Mouse (Mus musculus) ovary, postnatal 36 days (tissue): Measurements from ENCODE around the gene Plxnc1.

Experiments
- DNase-seq: peaks from one replicate; pipeline ENCODE4 v3.0.0; 2022; ENCODE audit warnings: low spot score, mixed read lengths

The Plxnc1 gene

DNA sequence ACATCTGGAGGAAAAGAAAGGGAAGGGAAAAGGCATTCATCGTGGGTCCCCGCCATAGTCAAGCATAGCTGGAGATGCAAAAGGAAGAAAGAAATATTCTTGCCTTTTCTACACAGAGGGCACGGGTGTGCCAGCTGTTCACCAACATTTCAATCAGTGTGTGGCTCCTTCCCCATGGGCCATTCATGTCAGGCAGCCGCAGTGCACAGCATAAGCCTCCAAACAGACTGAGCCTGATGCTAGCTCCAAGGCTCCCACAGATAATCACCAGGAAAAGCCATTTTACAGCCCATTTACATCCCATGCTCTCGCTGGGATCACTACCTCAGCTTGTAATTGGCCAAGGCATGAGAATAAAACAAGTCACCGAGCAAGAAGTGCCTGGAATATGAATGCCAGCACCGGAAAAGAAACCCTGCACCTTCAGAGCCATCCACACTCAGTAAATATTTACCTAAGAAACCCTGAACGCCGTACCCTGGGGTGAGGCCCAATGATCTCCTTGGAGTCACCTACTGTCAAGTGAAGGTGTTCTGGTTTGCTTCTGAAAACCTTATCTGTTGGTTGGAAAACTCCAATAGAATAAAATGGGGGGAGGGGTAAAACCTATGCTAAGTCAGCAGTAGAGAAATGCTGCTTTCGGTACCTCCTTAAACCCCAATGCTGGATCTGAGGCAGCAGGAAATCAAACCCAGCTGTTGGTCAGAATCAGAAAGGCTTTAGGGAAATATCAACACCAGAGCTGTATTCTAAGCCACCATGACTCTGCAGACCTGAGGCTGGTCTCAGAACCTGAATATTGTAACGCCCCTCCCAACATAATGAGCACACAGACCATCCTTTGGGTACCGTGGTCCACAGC lies 77.4 kb downstream of the Plxnc1 start:
- no peak for DNase-seq

DNA sequence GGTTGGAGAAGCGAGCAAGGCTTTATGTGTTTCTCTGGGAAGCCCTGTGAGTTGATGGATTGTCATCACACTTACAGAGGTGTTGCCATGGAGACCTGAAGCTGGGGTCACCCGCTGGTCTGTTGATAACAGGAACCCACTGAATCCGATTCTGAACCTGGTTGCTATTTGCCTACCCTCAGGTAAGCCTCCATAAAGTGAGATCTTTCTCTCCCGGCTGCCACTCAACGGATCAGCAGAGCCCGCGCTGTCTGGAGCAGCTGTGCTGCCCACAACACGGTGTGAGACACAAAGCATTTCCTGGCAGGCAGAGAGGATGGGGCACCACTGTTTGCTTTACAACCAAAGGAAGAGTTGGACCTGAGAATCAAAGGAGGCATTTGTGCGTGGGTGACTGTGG lies 79.4 kb downstream of the Plxnc1 start:
- no peak for DNase-seq

DNA sequence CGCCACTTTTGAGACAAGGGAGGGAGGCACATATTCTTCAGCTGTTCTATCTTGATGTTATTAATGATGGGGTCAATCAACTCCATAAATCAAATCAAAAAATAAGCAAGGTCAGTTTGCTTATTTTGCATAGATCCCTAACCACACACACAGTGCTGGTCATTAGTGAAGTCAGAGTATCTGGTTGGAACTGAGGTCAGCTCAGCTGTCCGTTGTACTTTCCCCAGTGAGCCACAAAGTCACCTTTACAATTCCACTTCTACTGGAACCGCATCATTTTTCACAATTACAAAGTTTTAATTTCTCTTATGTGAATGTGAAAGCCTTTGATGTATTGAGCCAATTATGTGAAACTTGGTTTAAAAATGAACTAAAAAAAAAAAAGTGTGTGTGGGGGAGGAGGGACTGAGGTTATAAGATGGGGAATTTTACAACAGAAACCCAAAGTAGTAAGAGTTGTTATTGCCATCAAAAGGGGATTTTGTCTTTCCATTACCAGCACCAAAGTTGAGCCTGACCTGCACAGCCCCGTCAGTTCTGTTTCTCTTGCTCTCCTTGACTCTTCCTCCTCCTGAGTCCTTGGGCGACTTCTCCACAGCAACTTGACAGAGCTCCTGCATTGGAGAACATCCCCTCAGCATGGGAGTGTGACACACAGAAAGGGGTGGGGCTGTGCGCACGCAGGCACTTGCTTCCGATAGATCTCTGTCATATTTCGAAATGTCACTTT lies 80.3 kb downstream of the Plxnc1 start:
- no peak for DNase-seq

DNA sequence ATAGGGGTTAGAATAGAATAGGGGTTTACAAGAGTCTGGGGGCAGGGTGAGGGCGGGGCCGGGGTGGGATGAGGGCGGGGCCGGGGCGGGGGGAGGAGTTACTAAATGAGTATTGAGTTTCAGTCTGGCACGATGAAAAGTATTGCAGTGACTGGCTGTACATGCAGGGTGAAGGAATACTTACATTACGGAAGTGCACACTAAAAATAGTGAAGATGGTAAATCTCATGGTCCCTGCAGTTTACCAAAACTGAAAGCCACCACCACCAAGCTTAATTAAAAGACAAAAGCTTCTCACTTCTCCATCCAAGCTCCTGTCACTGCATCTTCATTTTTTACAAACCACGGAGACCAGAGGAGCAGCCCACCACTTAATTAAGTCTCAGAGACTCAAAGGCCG lies 81.4 kb downstream of the Plxnc1 start:
- no peak for DNase-seq

DNA sequence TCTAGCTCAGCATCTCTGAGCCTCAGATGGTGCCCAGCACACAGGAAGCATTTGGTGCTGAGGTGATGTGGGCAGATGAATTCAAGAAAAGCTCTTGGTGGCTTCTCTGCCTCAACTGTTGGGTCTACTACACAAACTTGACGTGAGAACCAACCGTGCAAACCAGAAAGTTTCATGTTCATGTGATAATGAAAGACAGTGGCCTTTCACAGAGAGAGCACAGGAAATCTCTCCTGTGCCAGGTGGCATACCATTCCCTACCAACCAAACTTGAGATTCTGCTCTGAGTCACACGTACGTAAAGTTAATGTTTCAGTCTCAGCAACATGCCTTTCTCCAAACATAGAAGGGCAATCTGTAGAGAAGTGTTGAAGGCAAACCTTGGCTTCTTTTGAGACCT lies 83.8 kb downstream of the Plxnc1 start:
- no peak for DNase-seq

DNA sequence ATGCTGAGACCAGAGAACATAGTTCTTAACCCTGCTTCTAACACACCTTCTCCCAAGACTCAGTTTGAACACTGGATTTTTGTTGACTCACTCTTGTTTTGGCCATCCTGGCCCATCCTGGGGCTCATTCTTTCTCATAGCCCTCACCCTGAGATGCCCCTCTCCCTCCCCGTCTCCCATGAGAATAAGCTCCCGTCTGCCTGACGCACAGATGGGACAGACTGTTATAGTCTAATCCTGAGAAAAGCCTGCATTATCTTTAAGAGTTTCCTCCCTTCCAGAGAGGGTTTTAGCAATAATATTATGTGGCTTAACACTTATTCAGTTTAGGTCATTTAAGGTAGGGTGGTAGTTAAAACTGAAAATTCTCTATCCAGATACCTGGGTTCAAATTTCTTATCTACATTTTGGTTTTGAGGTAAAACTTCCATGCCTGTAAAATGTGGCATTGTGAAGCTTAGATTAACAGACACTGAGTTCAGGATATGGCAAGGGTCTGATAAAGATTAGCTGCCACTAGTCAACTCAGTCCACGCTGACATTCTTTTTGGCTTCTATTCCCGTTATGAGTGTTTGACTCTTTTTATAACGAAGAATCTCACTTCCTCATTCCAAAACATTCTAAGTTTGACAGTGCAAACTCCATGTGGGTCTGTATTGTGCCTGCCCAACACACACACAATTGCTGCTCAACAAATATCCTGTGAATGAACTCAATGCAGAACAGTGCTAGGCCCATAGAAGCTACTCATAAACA lies 86.2 kb downstream of the Plxnc1 start:
- DNase-seq = no peak

DNA sequence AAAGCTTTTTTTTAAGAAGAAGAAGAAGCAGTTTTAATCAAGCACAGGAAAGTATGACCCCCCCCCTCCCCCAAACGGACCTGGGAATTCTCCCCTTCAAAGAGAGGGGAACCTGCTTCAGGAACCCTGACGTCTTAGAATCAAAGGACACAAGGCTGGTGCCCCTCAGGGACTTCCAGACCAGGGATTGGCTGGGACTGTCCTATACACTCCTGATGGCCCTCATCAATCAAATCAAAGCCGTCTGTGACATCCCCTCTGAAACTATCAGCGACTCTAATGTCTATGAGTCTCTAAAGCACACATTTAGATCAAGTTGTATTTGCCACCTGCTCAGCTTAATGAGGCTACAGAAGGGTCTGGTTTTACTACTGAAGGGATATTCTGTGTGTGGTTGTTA lies 94.1 kb downstream of the Plxnc1 start:
- no peak for DNase-seq

DNA sequence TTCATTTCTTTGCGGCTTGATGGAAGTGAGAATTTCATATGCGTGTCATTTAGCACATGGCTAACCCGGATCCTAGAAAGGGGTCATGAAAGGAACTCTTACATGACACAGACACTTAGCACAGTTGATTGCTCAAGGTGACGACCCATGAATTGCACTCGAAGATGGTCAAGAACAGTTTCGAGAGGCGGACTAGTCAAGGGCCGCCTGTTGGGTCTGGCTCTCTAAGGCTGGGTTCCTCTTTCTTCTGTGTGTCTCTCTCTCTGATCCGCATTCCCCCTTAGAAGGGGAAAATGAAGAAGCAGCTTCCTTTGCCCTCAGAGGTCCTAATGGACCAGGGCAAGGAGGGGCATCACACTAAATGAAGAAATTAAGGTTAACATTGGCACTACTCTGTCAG lies 94.7 kb downstream of the Plxnc1 start:
- DNase-seq = no peak

DNA sequence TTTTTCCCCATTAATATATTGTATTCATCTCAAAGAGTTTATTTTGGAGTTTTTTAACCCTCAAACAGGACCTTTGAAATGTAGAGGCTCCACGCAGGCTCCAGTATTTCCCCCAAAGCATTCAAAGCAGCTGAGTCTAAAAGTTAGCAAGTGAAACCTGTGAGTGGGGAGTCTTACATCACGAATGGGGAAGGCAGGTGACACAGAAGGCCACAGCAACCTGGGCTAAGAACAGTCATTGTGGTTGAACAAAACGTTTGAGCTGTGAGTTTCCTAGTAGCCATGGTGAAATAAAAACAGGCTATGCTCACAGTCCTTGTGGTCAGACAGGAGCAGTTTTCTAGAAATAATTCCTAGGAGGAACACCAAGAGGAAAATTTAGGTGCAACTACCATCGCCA lies 95.3 kb downstream of the Plxnc1 start:
- no peak for DNase-seq

DNA sequence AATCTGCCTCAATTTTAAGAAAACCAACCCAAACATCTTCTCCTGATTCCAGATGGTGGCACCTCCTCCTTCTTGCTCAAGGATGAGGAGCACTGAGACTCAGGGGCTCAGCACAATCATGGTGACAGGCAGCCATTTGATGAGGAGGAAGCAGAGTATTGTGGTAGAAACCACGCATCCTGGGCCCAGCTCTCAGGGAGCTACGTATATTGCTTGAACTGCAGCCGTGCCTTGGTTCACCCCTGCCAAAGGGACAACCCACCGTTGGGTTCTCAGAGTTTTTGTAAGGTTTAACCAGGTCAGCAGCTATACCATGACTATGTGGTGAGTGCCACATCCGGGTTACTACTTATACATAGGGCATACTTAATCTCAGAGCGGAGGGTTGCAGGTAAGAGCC lies 96.3 kb downstream of the Plxnc1 start:
- DNase-seq = no peak

DNA sequence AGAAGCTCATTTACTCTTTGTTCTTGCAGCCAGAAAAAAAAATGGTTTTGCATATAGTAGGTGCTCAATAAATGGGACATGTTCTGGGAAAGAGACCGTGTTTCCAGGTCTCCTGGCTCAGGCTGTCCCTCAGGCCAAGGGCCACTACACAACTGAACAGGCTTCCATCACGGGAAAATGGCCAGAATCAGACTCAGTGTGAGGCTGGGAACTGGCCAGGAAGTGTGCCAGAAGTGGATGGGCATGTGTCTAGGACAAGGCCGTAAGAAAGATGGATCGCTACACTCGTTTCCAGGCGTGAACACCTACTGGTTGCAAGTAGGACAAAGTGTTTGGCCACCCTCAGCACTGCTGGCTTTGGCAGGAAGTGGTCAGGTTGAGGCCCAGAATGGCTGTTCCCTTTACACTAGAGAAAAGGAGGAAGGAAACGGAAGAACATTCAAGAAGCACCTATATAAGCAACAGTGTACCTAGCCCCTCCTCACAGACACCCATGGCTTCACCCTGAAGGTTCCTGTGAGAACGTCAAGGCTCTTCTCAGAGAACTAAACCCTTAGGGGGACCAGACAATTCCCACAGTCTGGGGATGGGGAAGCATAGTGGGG lies 98.0 kb downstream of the Plxnc1 start:
- DNase-seq = no peak

DNA sequence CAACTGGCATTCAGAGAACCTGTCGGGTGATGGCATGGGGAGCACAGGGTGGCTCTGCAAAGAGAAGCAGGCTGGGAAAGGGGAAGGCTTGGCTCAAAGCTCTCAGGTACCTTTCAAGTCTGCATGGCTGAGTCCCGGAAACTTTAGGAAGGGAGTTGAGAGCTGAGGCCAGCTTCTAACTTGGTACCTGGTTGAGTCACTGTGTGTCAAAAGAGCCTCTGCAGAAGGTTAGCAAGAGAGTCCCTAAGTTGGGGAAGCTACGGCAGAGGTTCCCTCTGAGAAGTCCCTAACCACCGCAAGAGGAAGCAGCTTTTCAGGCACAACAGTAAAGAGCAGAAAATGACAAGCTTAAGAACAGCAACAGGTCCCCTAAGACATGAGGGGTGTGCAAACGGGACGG lies 99.9 kb downstream of the Plxnc1 start:
- no peak for DNase-seq

DNA sequence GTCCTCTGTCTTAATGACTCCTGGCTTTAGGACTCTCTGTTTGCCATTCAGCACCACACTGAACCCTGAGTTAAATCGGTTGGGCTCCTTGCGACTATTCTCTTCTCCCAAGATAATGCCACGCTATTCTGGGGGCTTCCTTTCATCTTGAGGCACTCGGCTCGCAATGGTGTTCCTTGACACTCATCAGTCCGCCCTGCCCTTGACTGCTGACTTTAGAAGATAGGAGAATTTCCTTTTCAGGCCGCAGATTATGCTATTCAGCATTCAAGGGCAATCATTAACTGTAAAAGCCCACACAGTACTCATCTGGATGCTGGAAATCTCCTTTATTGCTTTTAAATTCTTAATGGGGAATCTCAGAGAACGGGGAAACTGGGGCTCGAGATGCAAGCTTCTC lies 108.8 kb downstream of the Plxnc1 start:
- DNase-seq = no peak

DNA sequence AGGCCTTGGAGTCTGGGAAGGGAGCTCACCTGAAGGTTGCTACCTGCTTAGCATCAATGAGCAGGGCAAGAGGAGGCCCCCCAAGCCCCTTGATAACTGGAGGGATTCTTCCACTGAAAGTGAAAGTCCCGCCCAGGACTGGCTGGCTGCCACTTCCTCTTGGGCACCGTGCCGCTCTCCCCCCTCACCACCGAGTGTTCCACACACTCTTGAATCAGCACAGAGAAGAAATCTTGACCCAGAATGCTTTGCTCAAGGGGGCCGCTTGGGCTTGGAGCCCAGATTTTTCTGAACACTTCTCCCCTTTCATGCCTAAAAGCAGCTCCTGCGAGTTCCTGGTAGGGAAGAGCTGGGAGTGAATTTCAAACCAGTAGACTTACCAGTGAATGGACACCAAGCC lies 115.2 kb downstream of the Plxnc1 start:
- peak; percentile 87 for DNase-seq

DNA sequence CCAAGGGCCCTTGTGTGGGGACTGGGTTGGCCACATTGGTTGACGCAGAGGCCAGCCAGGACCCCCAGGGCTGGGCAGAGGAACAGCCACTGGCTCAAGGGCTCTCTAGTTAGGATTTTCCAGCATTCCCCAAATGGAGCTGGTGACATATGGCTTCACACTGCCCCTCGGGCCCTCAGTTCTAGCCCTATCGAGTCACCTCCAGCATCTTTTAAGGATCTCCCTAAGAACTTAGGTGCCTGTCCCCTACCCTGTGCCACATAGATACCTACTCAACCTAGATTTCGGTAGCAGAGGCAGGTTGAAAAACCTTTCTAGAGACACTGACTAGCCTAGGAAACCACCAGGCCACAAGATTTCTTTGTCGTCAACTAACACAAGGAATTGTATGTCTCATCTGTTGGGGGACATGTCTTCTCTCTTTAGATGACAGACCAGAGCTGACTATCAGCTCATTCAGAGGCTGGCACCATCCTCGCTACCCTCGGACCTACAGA lies 115.9 kb downstream of the Plxnc1 start:
- no peak for DNase-seq

DNA sequence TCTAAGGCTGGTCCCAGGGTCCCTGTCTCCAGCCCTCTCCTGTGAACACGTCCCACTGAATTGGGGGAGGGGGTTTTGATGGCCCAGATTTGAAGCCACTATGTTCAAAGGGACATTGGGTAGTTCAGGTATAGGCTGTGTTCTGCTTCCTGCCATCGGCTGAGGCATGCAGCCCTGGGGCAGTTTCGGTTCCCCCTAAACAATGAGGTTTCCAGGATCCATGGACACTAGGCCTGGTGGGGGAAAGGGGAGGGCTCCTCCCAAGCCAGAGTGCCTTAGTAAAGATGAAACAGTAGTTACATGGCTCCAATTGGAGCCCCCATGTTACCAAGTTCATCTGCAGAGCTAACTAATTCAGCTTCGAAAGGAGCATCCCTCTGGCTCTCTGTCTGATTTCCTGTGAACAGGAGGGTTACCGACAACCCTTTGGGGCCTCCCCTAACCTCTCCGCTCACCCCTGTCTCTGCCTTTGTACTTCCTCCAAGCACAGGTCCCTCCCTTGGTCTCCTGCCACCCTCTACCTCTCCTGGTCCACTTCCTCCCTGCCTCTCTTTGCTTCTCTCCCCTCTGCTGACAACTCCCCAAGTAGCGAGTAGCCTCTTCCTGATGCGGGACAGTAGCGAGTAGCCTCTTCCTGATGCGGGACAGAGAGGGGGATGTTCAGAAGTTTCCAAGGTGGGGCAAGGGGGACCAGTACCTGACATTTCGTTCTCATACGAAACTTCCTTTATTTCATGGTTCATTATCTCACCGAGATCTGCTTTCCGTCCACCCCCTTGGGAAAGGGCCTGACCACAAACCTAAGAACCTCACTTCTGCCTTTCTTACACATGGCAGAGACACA lies 116.5 kb downstream of the Plxnc1 start:
- DNase-seq = no peak

DNA sequence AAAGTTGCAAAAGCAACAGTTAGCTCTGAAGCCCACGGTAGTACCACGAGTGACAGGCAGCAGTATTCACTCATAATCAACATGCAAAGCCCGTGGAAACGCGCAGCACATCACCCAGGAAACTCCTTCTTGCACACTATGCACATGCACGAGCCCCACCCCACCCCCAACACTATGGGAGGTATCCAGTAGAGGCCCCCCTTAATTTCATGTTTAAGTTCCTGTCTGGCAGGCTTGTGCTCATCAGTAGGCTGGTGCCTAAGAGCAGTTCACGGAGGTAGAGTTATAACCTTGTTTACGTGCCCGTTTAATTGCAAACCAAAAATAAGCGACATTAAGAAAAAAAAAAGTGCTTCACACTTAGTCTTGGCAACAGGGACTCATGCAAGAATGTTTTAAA lies 117.3 kb downstream of the Plxnc1 start:
- no peak for DNase-seq

DNA sequence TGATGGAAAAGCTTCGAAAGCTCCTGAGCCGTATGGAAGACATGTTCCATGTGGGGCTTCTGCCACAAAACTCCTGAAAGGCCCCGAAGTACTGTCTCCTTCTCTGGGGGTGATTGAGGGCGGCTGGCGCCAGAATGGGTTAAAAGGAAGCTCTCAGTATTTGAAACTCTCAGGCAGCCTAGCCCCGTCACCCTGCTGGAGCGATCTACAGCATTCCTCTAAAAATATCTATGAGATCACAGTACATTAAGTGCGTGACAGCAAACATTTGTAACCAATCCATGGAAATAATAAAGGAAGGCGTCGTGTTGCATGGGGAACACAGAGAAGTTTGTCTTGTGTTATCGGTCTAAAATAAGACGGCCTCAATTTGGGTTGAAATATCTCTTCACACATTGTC lies 118.2 kb downstream of the Plxnc1 start:
- DNase-seq = no peak

DNA sequence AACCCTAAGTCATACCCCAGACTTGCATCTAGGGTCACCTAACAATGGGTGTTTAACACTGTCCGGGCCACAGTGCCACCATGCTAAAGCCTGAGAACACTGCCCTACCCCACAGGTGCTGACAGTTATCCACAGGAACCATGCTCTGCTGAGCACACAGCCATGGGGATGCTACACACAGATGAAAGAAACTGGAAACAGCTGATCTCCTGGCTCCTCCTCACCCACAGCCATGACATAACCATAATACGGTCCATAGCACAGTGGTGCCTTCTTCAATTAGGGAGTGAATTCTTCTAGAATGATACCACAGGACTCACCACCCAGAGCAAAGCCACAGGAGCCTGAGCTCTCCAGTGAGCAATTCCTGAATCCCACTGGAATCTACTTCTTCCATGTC lies 118.7 kb downstream of the Plxnc1 start:
- no peak for DNase-seq

DNA sequence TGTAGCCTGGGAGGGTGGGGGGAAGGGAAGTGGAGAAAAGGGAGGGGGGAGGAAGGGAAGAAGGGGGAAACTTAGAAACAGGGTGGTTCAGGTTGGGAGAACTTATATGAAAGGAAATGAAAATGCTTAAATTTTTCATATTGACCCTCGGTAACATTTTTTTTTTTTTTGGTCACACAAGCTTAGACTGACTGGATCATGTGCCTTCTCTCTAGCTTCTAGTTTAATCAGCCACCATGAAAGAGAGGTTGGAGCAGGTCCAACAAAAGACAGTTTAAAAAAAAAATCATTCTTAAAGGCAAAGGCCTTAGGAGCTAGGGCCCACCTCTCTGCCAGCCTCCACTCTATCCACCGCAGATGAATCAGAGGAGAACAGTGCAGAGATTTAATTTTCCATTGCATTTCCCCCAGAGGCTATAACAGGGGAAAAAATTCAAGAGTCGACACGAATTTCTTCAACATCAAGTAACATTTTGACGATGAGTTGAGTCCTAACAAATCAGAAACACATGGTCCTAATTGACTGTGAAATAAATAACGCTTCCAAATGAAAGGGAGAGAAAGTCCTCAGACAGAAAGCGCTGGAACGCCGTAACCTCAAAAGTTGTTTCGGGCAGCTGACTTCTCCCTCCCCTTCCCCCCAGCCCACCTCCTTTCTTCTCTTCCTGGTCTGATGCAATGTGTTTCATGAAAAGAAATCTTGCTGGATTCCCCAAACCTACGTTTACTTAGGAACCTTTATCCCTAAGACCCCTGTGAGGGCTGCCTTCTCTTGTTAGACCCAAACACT lies 120.5 kb downstream of the Plxnc1 start:
- no peak for DNase-seq
